Mouse (Mus musculus) midbrain, embryonic 13.5 days (tissue): ENCODE measurements around the gene Trim44. TPM values are rescaled to one million over a fixed set of nuclear protein-coding genes. Genes with fewer than 3 reads are reported as not detected.

Experiments
- ATAC-seq: fragments of 200-750 bp; cut with Nextera tagmentation; 2 replicates; pipeline ENCODE4 v1.8.0; 2017; ENCODE audit warnings: mild to moderate bottlenecking, moderate TSS enrichment, moderate library complexity
- H3K27ac ChIP-seq: fragments of 300-500 bp; sonication (generic); 2 replicates; pipeline ENCODE4 v1.5.1; 2015; ENCODE audit warnings: inconsistent platforms, mild to moderate bottlenecking, moderate library complexity
- H3K27me3 ChIP-seq: fragments of 300-500 bp; sonication (generic); 2 replicates; pipeline ENCODE4 v1.6.1; 2015; ENCODE audit warnings: mild to moderate bottlenecking, inconsistent platforms
- H3K36me3 ChIP-seq: fragments of 300-500 bp; sonication (generic); 2 replicates; pipeline ENCODE4 v1.6.1; 2015; ENCODE audit warnings: mild to moderate bottlenecking, inconsistent platforms
- H3K4me1 ChIP-seq: fragments of 300-500 bp; sonication (generic); replicated peaks from 2 replicates; pipeline ENCODE4 v1.6.1; 2015; ENCODE audit warnings: inconsistent platforms
- H3K4me2 ChIP-seq: fragments of 300-500 bp; sonication (generic); replicated peaks from 2 replicates; pipeline ENCODE4 v1.6.1; 2015; ENCODE audit warnings: moderate library complexity, mild to moderate bottlenecking, inconsistent platforms
- H3K4me3 ChIP-seq: fragments of 300-500 bp; sonication (generic); replicated peaks from 2 replicates; pipeline ENCODE4 v1.5.1; 2015; ENCODE audit warnings: mild to moderate bottlenecking, inconsistent platforms
- H3K9ac ChIP-seq: fragments of 300-500 bp; sonication (generic); replicated peaks from 2 replicates; pipeline ENCODE4 v1.6.1; 2015; ENCODE audit warnings: mild to moderate bottlenecking, inconsistent platforms
- H3K9me3 ChIP-seq: fragments of 300-500 bp; sonication (generic); 2 replicates; pipeline ENCODE4 v1.6.1; 2016; ENCODE audit warnings: mild to moderate bottlenecking, inconsistent platforms
- WGBS: fragments of 180-500 bp; shearing (Covaris S2); methylation state at CpG from one replicate; pipeline ENCODE4 v1.1.7; 2015; 5-methylcytosine and 5-hydroxymethylcytosine counted together
- polyA plus RNA-seq: library from polyadenylated mRNA; unstranded; fragments of >200 nt; fragmentation: Nextera tagmentation; extraction: Ambion mirVana; gene quantifications from 2 replicates; pipeline ENCODE4 v1.2.1, GENCODE M21; 2015

Gene Trim44
- polyA plus RNA-seq, 1 experiment from 2014 or later = 49.7 TPM

- no peak overlapping the region for H3K9ac ChIP-seq
- ATAC-seq = no peak
Observed at GRCm38 (mm10) chr2:102266911-102267310, 140.7 kb downstream of the Trim44 start.

DNA sequence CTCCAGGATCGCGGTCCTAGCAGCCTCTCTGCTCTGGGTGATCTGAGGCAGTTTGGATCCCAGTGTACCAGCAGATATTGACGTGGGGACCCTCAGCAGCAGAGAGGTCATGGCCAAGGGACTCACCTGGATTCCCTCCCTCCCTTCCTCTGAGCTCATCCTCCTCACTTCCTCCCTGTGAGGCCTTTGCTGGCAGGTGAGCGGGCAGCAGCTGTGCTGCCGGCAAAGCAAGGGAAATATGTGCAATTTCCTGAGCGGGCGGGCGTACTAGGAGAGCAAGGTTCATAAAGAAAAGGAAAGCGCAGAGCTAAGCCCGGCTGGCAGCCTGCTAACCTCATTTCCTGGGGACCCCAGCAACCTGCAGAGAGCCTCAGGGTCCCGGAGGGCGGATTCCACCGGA lies 148.5 kb downstream of the Trim44 start:
- Histone ChIP-seq H3K4me2 (peak overlapping the region; percentile 27), H3K4me3 (no peak overlapping the region), H3K27me3 (peaks cover 13% of the 10 kb centered on the region; the same call in 1 of the 2 replicates), H3K4me1 (peaks cover 22% of the 10 kb centered on the region), H3K9me3 (no peaks in the 10 kb centered on the region), H3K36me3 (no peaks in the 10 kb centered on the region), H3K9ac (no peak overlapping the region), H3K27ac (no peak overlapping the region)
- ATAC-seq = peak; percentile 57
- 20% methylated on average over 13 of the region's 13 CpGs for WGBS

More at GRCm38 (mm10) chr2:102266911-102267310, 140.7 kb downstream of the Trim44 start:
- Histone ChIP-seq H3K4me1 (no peaks in the 10 kb centered on the region), H3K4me2 (no peak overlapping the region), H3K27me3 (no peaks in the 10 kb centered on the region), H3K9me3 (no peaks in the 10 kb centered on the region), H3K36me3 (no peaks in the 10 kb centered on the region), H3K27ac (no peak overlapping the region), H3K4me3 (no peak overlapping the region)
- 97% methylated on average over 3 of the region's 3 CpGs for WGBS

GRCm38 (mm10) chr2:102258682-102259081 lies 148.9 kb downstream of the Trim44 start:
- H3K4me3 ChIP-seq = no peak overlapping the region
- H3K27me3 ChIP-seq = peaks cover 13% of the 10 kb centered on the region; the same call in 1 of the 2 replicates
- WGBS = 24% methylated on average over 8 of the region's 8 CpGs
- H3K27ac ChIP-seq = no peak overlapping the region
- no peaks in the 10 kb centered on the region for H3K36me3 ChIP-seq
- H3K9me3 ChIP-seq = no peaks in the 10 kb centered on the region
- ATAC-seq = 0 out of 2 replicates have a peak, but pooled peaks have one; percentile 72
- H3K4me2 ChIP-seq = peak overlapping the region; percentile 39; the same call in 1 of the 2 replicates
- H3K9ac ChIP-seq = no peak overlapping the region
- H3K4me1 ChIP-seq = peaks cover 22% of the 10 kb centered on the region

DNA sequence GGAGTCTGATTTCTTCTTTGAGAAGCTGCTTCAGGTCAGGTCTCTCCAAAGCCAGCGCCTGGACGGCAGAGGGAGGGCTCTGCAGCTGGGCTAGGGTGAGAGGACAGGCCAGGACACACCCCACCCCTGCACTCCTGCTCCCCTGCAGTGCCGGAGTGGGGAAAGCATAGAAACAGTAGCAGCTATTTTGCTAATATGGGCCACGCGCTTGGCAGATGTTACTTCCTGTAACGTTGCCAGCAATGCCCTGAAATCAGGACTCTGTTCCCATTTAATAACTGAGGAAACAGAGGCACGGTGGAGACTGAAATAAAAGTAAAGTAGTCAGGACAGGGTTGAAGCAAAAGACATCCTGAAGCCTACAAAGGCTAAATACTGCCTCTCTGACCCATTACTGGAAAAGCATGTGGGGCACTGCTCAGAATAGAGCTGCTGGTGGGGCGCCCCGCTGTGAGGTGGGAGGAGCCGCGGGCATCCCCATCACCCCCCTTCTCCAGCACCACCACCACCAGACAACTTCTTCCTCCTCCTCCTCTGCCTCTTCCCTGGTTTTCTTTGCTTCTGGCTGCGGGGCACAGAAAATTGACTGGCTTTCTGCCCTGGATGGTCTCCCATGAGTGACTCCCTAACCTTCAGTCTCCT lies 149.5 kb downstream of the Trim44 start:
- Histone ChIP-seq H3K9ac (no peak overlapping the region), H3K27ac (no peak overlapping the region), H3K4me3 (0 out of 2 replicates have a peak overlapping the region, but pooled peaks have one; percentile 1), H3K9me3 (no peaks in the 10 kb centered on the region), H3K4me1 (peaks cover 22% of the 10 kb centered on the region), H3K4me2 (peak overlapping the region; percentile 39), H3K36me3 (no peaks in the 10 kb centered on the region), H3K27me3 (peaks cover 13% of the 10 kb centered on the region; the same call in 1 of the 2 replicates)
- peak; percentile 49; the same call in 1 of the 2 replicates for ATAC-seq
- 7% methylated on average over 12 of the region's 12 CpGs for WGBS

DNA sequence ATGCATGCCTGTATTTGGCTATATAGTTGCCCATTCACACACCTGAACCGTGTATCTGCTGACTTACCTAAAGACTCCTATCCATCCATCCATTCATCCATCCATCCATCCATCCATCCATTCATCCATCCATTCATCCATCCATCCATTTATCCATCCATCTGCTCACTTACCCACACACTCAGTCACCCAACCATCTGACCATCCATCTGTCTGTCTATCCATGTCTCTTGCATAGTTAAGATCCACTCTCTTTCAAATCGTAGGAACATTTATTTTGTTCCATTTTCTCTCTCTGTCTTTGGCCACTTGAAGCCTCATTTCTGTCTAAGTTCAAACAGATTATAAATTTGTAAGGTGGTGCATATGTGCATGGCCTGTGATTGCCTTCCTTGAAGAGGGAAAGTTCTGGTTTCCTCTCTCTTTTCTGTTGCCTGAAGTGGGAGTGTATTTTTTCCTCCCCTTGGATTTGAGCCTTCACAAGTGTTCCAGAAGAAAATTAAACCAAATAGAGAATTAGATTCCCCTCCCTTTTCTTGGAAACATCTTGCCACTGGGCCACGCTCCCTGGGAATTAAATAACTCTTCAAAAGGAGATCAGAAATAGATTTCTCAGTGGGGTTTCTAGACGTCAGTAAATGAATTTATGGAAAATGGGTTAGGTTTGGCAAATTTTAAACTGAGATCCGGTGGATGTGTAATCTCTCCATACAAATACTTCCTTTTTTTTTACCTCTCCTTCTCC lies 150.9 kb downstream of the Trim44 start:
- peaks cover 13% of the 10 kb centered on the region; the same call in 1 of the 2 replicates for H3K27me3 ChIP-seq
- no peak overlapping the region for H3K4me2 ChIP-seq
- no peak for ATAC-seq
- H3K4me1 ChIP-seq = peaks cover 22% of the 10 kb centered on the region
- no peak overlapping the region for H3K9ac ChIP-seq
- no peak overlapping the region for H3K4me3 ChIP-seq
- H3K9me3 ChIP-seq = no peaks in the 10 kb centered on the region
- no peak overlapping the region for H3K27ac ChIP-seq
- H3K36me3 ChIP-seq = no peaks in the 10 kb centered on the region
- WGBS = 70% methylated on average over 5 of the region's 5 CpGs

DNA sequence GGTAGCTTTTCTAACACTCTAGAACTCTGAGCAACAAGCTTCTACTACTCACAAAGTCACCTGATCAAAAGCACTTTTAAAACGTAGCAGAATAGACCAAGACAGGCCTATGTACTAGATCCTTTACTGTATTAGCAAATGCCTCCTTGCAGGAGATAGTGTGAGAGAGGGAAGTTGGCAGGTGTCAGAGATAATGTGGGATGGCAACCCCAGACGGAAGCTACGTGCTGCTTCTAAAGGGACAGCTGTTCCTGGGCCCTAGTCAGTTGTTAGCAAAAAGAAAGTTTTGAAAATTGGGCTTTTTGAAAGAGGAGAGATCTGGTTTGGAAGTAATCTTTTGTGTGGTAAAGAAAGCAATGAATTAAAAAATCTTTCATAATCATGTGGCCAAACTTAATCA lies 151.5 kb downstream of the Trim44 start:
- Histone ChIP-seq H3K4me3 (no peak overlapping the region), H3K9me3 (no peaks in the 10 kb centered on the region), H3K4me1 (peaks cover 22% of the 10 kb centered on the region), H3K36me3 (no peaks in the 10 kb centered on the region), H3K27me3 (peaks cover 13% of the 10 kb centered on the region; the same call in 1 of the 2 replicates), H3K4me2 (no peak overlapping the region), H3K27ac (no peak overlapping the region), H3K9ac (no peak overlapping the region)
- no peak for ATAC-seq
- 75% methylated on average over 3 of the region's 3 CpGs for WGBS

DNA sequence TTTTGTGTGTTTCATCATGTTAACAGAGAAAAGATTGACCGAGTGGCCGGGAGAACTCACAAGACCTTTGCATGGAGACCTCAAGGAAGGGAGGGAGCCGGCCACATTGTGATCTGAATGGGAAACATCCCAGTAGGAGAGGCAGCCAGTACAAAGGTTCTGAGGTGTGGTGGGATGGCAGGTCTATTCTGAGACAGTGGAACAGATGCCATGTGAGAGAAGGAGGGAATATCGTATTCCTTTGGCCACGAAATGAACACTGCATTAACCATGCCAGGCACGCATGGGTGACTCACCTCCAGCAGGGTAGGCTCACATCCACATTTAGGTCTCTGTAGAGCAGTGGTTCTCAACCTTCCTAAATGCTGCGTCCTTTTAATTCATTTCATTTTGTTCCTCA lies 154.4 kb downstream of the Trim44 start:
- 0 out of 2 replicates have a peak, but pooled peaks cover 5% of the 10 kb centered on the region for H3K27me3 ChIP-seq
- no peak for ATAC-seq
- H3K4me1 ChIP-seq = peaks cover 9% of the 10 kb centered on the region
- H3K36me3 ChIP-seq = no peaks in the 10 kb centered on the region
- H3K4me3 ChIP-seq = no peak overlapping the region
- no peak overlapping the region for H3K27ac ChIP-seq
- no peaks in the 10 kb centered on the region for H3K9me3 ChIP-seq
- H3K9ac ChIP-seq = no peak overlapping the region
- H3K4me2 ChIP-seq = no peak overlapping the region
- 88% methylated on average over 7 of the region's 7 CpGs for WGBS

GRCm38 (mm10) chr2:102252651-102253050 lies 155.0 kb downstream of the Trim44 start:
- H3K4me1 ChIP-seq = peaks cover 4% of the 10 kb centered on the region
- ATAC-seq = no peak
- H3K9ac ChIP-seq = no peak overlapping the region
- H3K27ac ChIP-seq = no peak overlapping the region
- H3K36me3 ChIP-seq = no peaks in the 10 kb centered on the region
- no peak overlapping the region for H3K4me3 ChIP-seq
- H3K27me3 ChIP-seq = 0 out of 2 replicates have a peak, but pooled peaks cover 3% of the 10 kb centered on the region
- H3K4me2 ChIP-seq = no peak overlapping the region
- 76% methylated on average over 4 of the region's 4 CpGs for WGBS
- H3K9me3 ChIP-seq = no peaks in the 10 kb centered on the region

Other genes starting within 250 kb of the Trim44 start
- gene Ldlrad3, start 221.4 kb downstream of the Trim44 start, polyA plus RNA-seq = 41.6 and 43.3 TPM in 2 replicates
- 25.2 and 36.7 TPM in 2 replicates for gene Fjx1, start 44.7 kb upstream of the Trim44 start, polyA plus RNA-seq
- gene Pamr1, start 142.2 kb upstream of the Trim44 start, polyA plus RNA-seq = 2.8 and 2.9 TPM in 2 replicates